Mouse (Mus musculus): ENCODE measurements around the gene Dpm1. TPM values are rescaled to one million over a fixed set of nuclear protein-coding genes. Genes with fewer than 3 reads are reported as not detected.

The Dpm1 gene
- total RNA-seq, 2 experiments from 2014 or later = 56.9 to 69.9 TPM

DNA sequence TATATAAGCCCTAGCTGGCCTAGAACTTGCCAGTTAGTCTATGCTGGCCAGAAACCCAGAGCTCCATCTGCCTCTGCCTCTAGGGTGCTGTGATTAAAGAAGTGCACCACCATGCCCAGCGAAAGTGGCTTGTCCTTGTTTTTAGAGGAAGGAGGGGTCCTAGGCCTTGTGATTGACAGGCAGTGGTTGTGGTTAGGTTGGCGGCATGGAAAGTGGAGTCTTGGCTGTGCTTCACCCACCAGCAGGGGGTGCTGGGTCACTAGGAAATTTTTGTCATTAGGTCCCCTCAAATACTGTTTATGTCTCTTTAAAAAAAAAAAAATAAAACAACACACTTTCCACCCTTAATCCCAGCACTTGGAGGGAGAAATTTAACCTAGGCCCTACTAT lies 18.5 kb upstream of the Dpm1 start:
- no peak overlapping the region for H3K27ac ChIP-seq

DNA sequence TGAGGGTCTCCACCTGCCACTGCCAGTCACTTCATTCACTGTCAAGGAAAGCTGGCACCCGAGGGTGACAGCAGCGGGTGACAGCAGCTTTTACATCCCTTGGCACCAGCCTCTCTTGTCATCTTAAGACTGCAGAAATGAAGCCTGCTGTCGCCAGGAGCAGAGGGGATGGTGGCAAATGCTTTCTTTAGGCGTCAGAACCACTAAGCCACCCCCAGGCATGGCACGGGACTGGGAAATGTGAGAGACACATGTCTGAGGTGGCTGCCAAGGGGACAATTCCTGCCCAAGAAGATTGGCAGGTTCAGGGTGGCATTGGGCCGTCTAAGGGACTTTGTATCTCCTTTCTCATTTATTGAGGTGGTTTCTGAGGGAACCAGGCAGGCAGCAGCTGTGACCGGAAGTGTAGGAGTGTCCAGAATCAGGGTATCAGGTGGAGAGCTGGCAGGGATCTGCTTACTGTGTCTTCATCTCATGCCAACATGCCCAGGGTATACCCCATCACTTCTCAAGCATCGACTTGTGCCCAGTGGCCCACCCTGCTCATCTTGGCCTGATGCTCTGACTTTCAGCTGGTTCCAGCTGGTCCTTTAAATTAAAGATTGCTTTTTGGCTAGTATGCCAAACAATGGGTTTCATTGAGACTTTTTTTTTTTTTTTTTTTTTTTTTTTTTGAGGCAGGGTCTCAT lies 17.9 kb upstream of the Dpm1 start:
- DNase-seq (ENCODE audit: low spot score in 2 of 2) = no peak
- no peak overlapping the region for H3K27ac ChIP-seq
- no peak overlapping the region for H3K4me3 ChIP-seq
- no peak for TF ChIP-seq CTCF (conservative IDR thresholded peaks at IDR 0.05)

More for the DNA sequence above, 18.5 kb upstream of the Dpm1 start:
- no peak for DNase-seq (ENCODE audit: low spot score in 2 of 2)
- H3K4me3 ChIP-seq = no peak overlapping the region
- TF ChIP-seq CTCF (conservative IDR thresholded peaks at IDR 0.05) = peak; percentile 74

DNA sequence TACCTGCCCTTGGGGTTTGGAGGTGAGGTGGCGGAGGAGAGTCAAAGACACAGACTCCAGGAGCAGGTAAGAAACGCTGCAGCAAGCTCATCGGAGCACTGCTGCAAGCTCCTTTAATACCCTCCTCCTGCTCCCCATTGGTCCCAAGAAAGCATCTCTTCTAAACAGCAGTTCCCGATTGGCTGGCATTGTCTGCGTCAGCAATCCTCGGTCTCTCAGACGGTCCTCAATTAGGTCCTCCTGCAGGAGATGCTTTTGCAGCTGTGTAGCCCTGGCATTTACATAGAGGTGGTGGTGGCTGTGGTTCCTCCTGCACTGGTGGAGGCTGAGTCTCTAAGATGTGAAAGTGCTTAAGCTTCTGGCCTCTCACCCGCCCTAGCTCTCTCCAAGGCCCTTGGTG lies 15.2 kb upstream of the Dpm1 start:
- no peak for TF ChIP-seq CTCF (conservative IDR thresholded peaks at IDR 0.05)
- no peak for DNase-seq (ENCODE audit: low spot score in 2 of 2)
- no peak overlapping the region for H3K4me3 ChIP-seq
- H3K27ac ChIP-seq = no peak overlapping the region

DNA sequence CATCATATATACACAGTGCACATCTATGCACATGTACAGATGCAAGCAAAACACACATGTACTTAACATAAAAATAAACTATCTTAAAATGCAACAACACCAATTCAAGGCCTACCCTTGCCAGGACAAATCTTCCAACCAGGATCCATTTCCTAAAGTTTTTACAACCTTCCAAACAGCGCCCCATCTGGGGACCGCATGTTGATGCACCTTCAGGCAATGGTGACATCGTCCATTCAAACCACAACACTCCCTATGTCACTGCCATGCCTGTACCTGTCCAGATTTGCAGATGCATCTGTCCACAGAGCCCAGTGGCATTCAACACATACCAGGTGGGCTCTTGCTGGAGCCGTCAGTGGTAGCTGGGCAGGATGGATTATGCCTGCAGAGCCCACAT lies 12.9 kb upstream of the Dpm1 start:
- no peak for DNase-seq (ENCODE audit: low spot score in 2 of 2)
- Histone ChIP-seq H3K27ac (no peak overlapping the region), H3K4me3 (no peak overlapping the region)
- peak; percentile 18; the same call in 1 of the 2 replicates for TF ChIP-seq CTCF (conservative IDR thresholded peaks at IDR 0.05)

DNA sequence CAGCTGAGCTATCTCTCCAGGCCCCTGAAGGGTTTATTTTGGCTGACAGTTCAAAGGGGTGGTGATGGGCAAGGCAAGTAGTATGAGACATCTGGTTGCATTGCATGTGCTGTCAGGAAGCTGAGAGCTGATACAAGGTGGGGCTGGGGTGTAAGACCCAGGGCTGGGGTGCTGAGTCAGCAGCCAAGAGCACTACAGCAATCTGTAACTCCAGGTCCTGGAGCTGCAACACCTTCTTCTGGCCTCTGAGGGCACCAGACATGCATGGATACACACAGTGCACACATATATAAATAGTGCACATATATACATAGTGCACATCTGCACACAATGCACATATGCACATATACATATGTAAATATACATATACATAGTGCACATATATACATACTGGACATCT lies 12.4 kb upstream of the Dpm1 start:
- no peak overlapping the region for H3K4me3 ChIP-seq
- no peak for DNase-seq (ENCODE audit: low spot score in 2 of 2)
- no peak for TF ChIP-seq CTCF (conservative IDR thresholded peaks at IDR 0.05)
- H3K27ac ChIP-seq = no peak overlapping the region

DNA sequence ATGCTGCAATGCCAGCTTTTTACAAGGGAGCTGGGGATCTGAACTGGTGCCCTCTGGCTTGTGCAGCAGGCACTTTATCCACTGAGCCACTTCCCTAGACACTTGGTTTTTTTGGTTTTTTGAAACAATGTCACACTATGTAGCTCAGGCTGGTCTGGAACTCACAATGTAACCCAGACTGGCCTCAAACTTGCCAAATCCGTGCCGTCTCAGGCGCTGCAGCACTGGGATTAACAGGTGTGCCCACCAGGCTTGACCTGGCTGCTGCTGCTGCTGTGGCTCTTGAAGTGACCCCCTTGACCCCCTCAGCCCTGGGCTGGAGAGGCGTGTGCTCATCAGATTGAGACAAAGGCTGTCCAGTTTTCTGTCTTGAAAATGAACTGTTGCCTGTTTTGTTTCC lies 7.9 kb upstream of the Dpm1 start:
- Histone ChIP-seq H3K27ac (no peak overlapping the region), H3K4me3 (no peak overlapping the region)
- no peak for DNase-seq (ENCODE audit: low spot score in 2 of 2)
- TF ChIP-seq CTCF (conservative IDR thresholded peaks at IDR 0.05) = no peak

DNA sequence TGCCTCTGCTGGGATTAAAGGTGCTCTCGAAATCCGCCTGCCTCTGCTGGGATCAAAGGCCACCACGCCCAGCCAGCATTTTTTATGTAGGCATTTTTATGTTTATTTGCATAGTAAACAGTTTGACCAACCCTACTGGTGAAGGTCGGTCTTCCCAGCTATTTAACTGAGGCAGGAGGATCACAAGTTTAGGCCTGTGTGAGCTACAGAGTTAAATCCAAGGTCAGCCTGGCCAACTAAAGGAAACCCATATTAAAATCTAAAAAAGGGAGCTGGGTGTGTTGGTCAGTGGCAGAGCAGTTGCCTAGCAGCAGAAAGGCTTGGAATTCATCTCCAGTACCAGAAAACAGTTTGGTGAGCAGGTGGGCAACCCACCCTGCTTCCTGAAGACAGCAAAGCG lies 2.9 kb upstream of the Dpm1 start:
- no peak for TF ChIP-seq CTCF (conservative IDR thresholded peaks at IDR 0.05)
- no peak overlapping the region for H3K4me3 ChIP-seq
- no peak for DNase-seq (ENCODE audit: low spot score in 2 of 2)
- H3K27ac ChIP-seq = no peak overlapping the region

DNA sequence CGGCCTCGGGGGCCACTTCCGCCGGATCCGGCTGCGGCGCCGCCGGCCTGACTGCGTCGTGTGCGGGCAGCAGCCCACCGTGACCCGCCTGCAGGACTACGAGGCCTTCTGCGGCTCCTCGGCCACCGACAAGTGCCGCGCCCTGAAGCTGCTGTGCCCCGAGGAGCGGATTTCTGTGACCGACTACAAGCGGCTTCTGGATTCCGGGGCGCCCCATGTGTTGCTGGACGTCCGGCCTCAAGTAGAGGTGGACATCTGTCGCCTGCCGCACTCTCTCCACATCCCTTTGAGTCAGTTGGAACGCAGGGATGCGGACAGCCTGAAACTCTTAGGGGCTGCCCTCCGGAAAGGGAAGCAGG lies 1.1 kb upstream of the Dpm1 start:
- no peak for TF ChIP-seq CTCF (conservative IDR thresholded peaks at IDR 0.05)

DNA sequence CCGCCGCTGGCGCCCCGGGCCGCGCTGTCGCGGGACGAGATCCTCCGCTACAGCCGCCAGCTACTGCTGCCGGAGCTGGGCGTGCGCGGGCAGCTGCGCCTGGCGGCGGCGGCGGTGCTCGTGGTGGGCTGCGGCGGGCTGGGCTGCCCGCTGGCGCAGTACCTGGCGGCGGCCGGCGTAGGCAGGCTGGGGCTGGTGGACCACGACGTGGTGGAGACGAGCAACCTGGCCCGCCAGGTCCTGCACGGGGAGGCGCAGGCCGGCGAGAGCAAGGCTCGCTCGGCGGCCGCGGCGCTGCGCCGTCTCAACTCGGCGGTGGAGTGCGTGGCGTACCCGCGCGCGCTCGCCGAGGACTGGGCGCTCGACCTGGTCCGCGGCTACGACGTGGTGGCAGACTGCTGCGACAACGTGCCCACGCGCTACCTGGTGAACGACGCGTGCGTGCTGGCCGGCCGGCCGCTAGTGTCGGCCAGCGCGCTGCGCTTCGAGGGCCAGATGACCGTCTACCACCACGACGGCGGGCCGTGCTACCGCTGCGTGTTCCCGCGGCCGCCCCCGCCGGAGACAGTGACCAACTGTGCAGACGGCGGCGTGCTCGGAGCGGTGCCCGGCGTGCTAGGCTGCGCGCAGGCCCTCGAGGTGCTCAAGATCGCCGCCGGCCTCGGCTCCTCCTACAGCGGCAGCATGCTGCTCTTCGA lies 531 bp upstream of the Dpm1 start:
- no peak for DNase-seq (ENCODE audit: low spot score in 2 of 2)
- H3K4me3 ChIP-seq = peak overlapping the region; percentile 98
- no peak for TF ChIP-seq CTCF (conservative IDR thresholded peaks at IDR 0.05)
- peak overlapping the region; percentile 100 for H3K27ac ChIP-seq

More for the DNA sequence above, 1.1 kb upstream of the Dpm1 start:
- Histone ChIP-seq H3K4me3 (peak overlapping the region; percentile 98), H3K27ac (no peak overlapping the region)
- DNase-seq (ENCODE audit: low spot score in 2 of 2) = no peak

DNA sequence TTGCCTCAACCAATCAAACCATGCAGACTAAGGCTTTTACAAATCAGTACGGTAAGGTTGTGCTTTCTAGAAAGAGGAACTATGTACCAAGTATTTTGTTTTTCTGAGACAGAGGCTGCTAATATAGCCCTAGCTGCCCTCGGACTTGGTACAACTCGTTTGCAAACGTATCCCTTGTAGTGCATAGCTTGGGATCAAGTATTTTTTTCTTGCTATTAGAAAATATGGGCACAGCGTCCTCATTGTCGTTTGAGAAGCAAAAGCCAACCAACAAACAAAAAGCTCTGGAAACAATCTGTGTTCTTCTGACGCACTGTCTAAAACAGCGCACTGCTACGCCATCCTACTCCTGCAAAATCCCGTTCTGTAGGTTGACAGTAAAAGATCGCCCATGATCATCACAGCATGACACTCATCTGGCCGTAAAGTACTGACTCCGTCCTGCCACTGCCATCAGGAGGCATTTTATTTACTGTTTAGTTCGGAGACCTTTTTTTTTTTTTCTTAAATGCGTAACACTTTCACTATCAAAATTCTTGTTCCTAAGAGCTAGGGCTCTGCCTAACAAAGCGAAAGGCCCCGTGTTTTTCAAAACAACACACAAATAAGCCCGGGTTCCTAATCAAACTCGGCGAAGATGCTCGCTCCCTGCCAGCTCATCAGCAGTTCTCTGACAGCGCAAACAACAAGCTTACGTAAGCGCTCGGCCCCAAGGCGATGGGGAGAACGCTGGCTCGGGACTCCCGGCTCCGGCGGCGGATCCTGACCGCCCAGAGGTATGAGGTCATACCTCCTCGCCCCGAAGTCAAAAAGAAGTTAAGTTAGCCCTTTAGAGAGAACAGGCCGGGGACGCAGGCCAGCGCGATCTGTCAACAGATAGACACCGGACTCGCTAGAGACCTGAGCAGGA lies 1.0 kb downstream of the Dpm1 start:
- DNase-seq (ENCODE audit: low spot score in 2 of 2) = peak; percentile 50 to 51
- no peak for TF ChIP-seq CTCF (conservative IDR thresholded peaks at IDR 0.05)
- peak overlapping the region; percentile 100 for H3K27ac ChIP-seq
- H3K4me3 ChIP-seq = peak overlapping the region; percentile 98

DNA sequence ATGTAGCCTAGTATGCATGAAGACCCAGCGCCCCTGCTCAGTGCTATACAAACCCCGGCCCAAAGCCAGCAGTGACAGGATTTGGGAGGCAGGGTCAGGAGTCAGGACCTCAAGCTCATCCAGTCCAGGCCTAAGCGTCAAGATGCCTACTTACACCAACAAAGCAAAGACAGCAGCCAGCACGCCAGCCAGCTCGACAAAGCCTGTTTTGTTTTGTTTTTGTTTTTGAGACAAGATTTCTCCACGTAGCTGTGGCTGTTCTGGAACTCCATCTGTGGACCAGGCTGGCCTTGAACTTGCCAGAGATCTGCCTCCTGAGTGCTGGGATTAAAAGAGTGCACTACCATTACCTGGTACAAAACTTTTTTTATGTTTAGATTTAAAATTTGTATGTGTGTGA lies 7.1 kb downstream of the Dpm1 start:
- no peak overlapping the region for H3K27ac ChIP-seq
- no peak for DNase-seq (ENCODE audit: low spot score in 2 of 2)
- no peak overlapping the region for H3K4me3 ChIP-seq
- TF ChIP-seq CTCF (conservative IDR thresholded peaks at IDR 0.05) = no peak

DNA sequence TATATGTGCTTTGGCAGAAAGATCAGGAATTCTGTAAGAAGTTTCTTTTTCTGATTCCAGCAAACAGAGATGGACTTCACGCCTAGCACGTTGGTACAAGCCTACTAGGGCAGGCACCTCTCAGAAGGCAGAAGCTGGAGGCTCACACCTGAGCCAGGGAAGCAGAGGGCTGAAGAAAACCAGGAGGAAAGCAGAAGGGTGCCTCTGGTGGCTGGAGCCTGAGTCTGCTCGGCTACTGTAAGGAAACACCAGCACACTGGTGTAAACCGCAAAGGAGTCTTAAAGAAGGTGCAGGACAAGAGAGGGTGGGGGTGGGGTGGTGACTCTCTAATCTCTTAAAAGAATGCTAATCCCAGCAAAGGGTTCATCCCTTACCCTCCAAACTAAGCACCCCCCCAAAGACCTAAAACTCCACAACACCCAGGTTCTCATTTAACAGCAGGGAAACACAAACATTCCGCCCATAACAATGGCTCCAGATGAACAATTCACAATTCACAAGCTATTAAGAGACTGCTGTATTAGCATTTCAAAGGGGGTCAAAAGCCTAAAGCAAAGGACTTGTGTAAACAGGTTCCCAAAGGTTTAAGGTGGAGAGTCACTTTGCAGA lies 16.5 kb downstream of the Dpm1 start:
- peak; percentile 33; the same call in 1 of the 2 replicates for TF ChIP-seq CTCF (conservative IDR thresholded peaks at IDR 0.05)
- Histone ChIP-seq H3K4me3 (no peak overlapping the region), H3K27ac (no peak overlapping the region)
- no peak for DNase-seq (ENCODE audit: low spot score in 2 of 2)

DNA sequence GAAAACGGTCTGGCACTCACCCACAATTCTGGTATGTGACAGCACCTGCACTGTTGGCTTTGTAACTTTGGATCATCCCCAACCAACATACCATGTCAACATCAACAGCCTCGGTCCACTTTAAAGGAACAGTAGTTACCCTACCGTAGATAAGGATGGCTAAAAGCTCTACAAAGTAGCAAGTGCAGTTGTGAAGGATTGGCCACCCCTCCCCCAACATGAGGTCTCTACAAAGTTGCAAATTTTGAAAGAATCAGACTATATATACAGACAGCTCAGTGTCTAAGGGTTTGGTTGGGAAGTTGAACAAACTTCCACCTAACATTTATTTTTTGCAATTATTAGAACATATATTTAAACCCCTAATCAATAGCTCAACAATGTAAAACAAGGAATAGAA lies 22.5 kb downstream of the Dpm1 start:
- H3K4me3 ChIP-seq = no peak overlapping the region; the same call in 1 of the 2 replicates
- H3K27ac ChIP-seq = peak overlapping the region; percentile 100
- no peak for TF ChIP-seq CTCF (conservative IDR thresholded peaks at IDR 0.05)
- DNase-seq (ENCODE audit: low spot score in 2 of 2) = no peak

Data from layer of hippocampus, adult 2 months (tissue).